Mouse (Mus musculus): ENCODE results near the gene Slc6a21. TPM values are rescaled to one million over a fixed set of nuclear protein-coding genes. Genes with fewer than 3 reads are reported as not detected.

Slc6a21 gene
- total RNA-seq (2015; ENCODE audit: low replicate concordance): not detected in 2 replicates
- not detected in 2 replicates for total RNA-seq (2017; ENCODE audit: low replicate concordance)

DNA sequence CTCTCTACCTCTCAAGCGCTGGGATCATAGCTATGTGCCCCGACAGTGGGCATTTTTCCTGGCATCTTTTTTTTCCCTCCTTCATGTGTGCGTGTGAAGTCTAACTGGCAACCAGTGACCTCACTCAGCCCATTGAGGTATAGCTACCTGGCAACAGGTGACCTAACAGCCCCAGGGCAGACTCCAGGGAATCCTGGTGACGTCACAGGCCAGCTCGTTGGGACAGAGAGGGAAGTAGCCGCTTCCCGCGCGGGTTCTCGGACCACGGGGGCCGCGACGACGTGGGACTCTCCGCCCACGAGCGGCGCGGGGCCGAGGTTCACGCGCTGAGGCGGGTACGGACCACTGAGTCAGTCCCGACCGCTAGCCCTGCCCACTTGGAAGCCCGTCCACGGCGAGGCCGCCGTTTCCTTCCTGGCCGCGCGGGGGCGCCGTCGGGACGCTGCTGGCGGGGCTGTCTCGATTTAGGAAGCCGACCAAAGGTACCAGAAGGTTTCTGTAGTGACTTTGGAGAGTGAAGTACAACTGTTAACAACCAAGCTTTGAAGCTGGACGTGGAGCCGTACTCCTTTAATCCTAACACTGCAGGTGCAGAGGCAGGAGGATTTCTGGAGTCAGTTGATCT lies at the start of gene Slc6a21:
Gene Slc6a21, plus strand, starts transcription at position 378 of the 625 bp plus-strand sequence.
- peak; percentile 48; the same call in 1 of the 2 replicates for ATAC-seq (replicated peaks; ENCODE audit: low FRiP score, poor library complexity, severe bottlenecking)

DNA sequence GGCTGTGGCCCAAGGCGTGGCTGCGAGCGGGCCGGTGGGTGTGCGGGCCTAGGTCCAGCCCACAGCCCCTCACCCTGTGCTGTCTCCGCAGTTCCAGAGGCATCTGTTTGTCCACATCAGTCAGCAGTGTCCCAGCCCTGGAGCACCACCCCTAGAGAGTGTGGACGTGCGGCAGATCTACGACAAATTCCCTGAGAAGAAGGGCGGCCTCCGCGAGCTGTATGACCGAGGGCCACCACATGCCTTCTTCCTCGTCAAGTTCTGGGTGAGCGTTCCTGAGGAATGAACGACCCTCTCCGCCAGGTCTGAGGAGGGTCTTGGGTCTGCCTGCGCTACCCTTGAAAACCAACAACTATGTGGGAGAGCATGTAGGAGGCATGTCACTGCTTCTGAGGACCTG lies 48.8 kb upstream of the Slc6a21 start:
- no peak for ATAC-seq (replicated peaks; ENCODE audit: low FRiP score, poor library complexity, severe bottlenecking)

DNA sequence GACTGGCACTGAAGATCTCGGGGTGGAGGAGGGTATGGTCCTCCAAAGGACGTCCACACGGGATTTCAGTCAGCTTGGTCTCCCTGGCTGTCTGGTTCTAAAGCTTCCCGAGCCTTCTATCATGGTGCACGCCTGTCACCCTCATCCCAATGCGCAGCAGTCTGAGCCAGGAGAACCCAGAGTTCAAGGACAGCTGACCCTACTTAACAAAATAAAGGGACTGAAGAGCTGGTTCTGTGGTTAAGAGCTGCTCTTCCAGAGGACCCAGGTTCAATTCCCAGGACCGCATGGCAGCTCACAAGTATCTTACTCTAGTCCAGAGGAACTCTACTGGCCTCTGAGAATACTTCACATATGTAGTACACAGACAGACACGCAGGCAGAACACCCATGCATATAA lies 48.3 kb upstream of the Slc6a21 start:
- ATAC-seq (replicated peaks; ENCODE audit: low FRiP score, poor library complexity, severe bottlenecking): no peak

DNA sequence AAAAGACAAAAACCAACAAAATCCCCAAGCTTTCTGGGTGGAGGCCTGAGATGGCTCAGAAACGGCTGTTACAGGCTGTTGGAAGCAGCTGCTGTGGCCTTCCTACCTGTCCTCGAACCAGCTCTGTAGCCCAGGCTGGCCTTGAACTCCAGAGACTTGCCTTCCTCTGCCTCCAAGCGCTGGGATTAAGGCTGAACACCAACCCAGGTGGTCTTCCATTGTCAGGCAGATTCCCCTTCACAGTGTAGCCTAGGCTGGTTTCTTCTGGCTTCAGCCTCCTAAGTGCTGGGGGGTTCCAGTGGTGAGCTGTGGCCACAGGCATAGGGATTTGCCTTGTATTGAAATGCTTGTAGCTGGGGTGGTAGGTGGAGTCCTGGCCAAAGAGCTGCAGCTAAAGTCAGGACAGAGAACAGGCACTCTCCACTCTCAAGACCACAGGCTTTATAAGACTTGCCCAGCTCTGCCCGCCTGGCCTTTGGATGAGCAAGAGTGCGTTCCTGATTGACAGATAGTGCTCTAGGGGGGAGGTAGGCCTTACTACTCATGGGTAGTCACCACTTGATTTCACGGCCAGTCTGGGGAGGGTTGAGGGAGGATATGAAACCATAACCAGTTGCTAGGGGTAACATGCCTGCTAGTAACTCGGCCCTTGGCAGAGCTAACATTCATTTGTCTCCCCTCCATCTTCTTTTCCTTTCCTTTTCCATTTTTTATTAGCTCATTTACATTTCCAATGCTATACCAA lies 47.7 kb upstream of the Slc6a21 start:
- ATAC-seq (replicated peaks; ENCODE audit: low FRiP score, poor library complexity, severe bottlenecking): no peak

DNA sequence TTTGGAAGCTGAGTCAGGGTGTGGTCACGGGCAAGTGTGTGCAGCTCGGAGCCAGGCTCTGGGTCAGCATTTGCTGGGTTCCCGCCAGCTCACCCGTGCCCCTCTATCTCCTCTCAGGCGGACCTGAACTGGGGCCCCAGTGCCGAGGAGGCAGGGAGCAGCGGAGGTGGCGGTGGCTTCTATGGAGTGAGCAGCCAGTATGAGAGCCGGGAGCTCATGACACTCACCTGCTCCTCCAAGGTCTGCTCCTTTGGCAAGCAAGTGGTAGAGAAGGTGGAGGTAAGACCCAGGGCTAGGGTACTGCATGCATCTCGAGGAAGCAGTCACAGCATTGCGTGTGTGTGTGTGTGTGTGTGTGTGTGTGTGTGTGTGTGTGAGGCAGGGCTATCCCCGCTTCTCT lies 46.1 kb upstream of the Slc6a21 start:
- ATAC-seq (replicated peaks; ENCODE audit: low FRiP score, poor library complexity, severe bottlenecking): no peak

DNA sequence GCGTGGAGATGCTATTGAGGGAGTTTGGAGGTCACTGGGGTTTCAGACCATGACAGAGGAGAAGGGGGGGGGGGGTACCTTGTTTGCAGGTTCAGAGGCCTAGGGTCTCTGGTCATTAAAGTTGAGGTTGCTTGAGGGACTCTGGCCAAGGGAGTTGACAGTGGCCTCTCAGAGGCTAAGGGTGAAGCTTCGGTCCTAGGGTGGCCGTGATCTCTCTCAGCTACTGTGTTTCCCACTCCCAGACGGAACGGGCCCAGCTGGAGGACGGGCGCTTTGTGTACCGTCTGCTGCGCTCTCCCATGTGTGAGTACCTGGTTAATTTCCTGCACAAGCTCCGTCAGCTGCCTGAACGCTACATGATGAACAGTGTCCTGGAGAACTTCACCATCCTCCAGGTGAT lies 45.4 kb upstream of the Slc6a21 start:
- ATAC-seq (replicated peaks; ENCODE audit: low FRiP score, poor library complexity, severe bottlenecking): no peak

DNA sequence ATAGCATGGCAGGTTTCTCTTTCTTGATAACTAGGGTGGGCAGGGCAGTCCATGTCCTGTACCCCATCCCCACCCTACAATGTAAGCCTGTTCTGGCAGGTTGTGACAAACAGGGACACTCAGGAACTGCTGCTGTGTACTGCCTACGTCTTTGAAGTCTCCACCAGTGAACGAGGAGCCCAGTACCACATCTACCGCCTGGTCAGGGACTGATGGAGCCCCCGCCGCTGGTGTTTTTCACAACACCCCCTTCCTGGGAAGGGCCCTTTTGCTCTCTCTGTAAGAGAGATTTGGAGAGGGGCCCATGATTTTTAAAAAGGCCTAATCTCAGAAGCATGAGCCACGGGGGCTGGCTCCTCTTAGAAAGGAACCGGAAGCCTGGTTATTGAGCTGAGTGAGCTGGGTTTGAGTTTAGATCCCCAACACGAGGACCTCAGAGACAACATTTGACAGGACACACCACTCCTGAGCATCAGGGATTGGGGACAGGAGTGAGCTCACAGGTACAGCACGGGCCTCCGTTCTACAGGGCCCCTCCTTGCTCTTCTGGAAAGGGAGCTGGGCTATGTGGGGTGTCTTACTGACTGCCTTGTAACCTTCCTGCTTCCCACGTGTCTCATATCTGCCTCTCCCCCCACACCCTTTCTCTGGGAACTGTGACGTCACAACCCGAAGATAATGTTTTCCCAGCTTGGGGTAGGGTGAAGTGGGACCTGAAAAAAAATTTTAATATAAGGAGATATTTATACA lies 44.4 kb upstream of the Slc6a21 start:
- no peak for ATAC-seq (replicated peaks; ENCODE audit: low FRiP score, poor library complexity, severe bottlenecking)

DNA sequence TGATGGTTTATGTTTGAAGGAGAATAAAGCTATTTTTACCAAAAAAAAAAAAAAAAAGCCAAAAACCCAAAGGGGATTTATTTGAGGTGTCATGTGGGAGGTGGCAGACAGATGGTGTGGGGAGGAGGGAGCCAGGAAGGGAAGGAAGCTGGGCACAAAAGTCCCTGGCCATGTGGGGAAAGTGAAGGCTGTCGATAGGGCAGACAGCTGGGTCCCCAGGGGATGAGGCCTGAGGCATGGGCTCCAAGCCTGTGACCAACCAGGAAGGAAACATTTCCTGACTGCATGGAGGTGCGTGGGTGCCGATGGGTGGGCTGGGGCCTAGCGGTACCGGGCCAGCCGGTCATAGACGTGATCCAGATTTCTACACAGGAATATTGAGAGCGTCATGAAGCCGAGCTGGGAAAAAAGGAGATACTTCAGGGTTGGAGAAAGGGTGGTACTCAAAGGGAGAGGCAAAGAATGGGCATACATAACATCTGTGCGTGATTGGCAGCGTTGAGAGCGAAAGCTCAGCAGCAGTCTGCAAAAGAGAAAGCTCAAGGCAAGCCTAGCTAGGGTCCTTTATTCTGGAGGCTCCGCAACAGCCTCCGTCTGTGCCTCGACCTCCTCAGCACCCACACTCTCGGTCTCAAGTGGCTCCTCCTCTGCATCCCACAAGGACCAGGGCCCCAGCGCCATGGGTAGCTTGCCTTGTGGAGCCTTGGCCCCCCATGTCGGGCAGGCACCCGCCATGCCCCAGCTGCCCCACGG lies 43.6 kb upstream of the Slc6a21 start:
- ATAC-seq (replicated peaks; ENCODE audit: low FRiP score, poor library complexity, severe bottlenecking): no peak

DNA sequence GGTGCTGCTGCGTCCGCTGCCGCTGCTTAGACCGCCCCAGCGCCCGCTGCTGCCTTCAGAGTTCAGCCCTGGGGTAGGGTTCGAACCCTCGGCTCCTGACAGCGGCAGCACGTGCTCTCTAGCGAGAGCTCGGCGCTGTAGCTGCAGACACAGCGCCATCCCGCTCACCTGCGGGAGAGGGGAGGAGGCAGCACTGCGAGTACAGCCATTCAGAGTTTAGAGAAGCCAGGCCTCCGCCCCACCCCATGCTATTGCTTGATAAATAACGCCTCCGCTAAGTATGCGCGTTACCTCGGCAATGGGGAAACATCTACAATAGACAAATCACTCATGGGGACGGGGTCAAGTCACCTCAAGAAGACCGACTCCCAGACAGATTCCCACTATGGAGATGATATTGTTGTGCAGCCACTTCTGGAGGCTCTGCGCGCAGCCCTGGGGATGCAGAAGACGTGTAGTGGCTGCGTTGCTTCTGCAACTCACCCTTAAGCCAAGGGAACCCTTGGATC lies 42.9 kb upstream of the Slc6a21 start:
- ATAC-seq (replicated peaks; ENCODE audit: low FRiP score, poor library complexity, severe bottlenecking): no peak

DNA sequence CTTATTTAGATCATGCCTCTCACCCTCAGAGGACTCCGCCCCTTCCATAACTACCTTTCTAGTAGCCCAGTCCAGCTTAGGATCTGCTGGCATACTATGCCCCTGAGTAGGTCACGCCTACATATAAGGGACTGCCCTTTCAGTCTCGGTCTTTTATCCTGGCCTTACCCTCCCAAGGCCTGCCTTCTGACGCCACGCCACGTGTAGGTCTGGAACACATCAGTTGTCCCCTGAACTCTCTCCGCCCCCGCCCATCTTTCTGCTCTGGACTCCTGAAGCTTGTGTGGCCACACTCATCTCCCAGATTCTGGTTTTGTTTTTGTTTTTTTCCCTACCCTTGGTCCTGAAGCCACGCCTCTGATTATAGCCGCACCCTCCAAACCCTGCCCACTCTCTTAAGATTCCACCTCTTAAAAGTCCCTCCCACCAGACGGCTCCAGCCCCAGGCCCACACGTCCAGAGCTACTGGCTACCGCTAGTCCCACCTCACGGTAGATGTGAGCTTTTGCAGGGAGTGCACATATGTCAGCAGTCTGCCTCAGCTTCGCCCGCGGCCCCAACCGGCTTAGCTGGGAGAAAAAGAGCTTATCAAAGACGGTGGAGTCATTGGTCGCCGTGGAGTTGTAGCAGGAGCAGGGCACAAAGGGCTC lies 42.3 kb upstream of the Slc6a21 start:
- no peak for ATAC-seq (replicated peaks; ENCODE audit: low FRiP score, poor library complexity, severe bottlenecking)

DNA sequence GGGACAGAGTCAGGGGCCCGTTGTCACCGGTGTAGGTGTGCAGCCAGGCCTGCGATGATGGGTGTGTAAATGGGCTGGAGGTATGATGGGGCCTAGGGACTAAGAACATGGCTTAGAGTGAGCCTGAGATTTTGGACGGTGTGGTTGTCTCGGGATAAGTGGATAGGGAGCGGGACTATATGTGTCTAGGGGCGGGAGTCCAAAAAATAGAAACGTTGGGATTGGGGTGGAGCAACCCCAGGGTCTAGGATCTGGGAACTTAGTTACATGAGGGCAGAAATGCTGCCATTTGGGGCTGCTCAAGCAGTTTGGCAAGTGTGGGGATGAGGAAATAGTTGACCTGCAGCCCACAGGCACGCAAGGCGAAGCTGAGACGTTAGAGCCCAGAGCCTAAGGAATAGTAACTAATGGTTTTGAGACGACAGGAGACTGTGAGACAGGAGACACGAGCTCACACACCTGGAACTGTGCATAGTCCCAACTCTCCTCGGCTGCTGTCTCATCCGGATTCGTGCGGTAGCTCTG lies 41.6 kb upstream of the Slc6a21 start:
- ATAC-seq (replicated peaks; ENCODE audit: low FRiP score, poor library complexity, severe bottlenecking): no peak

DNA sequence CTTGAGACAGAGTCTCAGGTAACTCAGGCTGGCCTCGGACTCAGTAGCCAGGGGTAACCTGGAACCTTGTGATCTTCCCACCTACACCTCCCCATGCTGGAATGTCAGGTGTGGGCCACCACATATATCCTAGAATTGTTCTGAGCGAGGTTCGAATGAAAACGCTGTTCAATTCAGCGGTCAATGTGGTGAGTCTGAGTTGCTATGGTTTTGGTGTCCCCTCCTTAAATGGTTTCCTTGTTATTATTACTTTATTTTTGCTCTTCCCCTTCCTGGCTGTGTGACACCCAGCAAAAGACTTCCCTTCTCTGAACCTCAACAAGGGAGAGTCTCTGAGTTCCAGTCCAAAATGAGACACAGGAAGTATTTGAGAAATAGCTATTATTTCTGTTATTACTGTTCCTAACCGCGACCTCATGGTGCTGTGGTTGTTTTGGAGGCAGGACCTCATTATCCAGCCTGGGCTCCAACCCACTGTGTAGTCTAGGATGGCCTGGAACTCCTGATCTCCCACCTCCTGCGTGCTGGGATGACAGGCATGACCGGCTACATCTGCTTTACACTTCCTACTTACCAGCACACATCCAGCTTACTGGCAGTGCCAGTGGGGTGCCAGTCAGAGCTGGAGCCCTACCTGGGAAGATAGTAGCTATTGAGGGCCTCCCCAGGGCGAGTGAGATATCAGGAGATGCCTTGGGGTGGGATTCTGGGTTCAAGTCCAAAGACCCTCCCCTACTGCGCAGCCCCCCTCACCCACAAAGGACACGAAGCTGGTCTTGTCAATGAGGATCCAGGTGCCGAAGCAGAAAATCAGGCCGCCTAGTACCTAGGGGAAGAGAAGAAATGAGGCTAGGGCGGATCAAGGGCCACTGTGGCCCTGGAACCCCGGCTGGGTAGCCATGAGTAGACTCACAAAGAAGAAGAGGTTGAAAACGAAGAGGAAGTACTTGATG lies 39.3 kb upstream of the Slc6a21 start:
- ATAC-seq (replicated peaks; ENCODE audit: low FRiP score, poor library complexity, severe bottlenecking): 0 out of 2 replicates have a peak, but pooled peaks have one; percentile 4

DNA sequence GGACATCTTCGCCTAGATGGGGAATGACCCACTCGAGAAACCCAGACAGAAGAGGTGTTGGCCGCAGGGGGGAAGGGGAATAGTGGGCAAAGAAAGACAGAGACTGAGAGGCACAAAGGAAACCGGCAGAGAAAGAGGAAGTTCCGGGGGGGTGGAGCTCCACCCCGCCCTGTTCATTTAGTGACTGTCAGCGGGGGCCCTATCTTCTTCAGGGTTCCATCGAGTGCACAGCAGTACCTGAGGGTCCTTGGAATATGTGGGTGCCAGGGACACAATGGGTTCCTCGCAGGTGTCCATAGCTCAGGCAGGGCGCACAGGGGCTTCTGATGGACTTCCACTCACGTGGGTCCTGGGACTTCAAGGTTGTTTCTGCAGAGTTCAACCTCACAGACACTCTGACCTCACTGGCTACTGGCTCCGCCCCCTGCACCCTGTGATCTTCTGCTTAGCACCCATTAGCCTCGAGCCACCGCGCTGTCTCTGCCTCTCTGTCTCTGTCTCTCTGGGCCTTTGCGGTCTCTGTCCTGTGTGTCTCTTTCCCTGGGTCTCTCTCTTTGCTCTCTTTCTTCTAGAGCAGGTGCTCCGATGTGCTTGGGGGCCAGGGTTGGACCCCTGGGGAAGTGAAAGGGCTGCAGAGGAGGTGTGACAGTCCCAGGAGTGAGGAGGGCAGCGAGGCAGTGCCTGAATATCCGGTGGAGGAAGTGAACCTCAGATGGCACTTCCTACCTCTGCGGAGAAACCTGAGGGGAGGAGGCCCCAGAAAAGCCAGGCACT lies 38.4 kb upstream of the Slc6a21 start, which contains the start of gene Cd37:
Gene Cd37, minus strand, starts transcription at position 393 of the 774 bp plus-strand sequence.
- ATAC-seq (replicated peaks; ENCODE audit: low FRiP score, poor library complexity, severe bottlenecking): peak; percentile 83

DNA sequence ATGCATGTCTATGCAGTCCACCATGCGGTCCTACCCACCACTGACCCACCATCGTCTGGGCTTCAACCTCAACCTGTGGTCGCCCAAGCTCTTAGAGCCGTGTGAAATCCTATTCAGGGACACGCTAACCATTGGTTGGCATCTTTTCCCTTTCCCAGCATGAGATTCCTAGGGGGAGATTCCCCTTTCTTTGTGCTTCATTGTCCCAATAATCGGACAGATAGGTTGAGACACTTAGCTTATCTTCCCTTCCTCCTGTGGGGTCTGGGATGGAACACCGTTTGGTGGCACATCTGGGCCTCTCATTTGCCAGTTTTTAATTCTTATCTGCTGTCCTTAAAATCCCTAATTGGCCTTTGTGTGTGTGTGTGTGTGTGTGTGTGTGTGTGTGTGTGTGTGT lies 37.2 kb upstream of the Slc6a21 start:
- ATAC-seq (replicated peaks; ENCODE audit: low FRiP score, poor library complexity, severe bottlenecking): no peak

DNA sequence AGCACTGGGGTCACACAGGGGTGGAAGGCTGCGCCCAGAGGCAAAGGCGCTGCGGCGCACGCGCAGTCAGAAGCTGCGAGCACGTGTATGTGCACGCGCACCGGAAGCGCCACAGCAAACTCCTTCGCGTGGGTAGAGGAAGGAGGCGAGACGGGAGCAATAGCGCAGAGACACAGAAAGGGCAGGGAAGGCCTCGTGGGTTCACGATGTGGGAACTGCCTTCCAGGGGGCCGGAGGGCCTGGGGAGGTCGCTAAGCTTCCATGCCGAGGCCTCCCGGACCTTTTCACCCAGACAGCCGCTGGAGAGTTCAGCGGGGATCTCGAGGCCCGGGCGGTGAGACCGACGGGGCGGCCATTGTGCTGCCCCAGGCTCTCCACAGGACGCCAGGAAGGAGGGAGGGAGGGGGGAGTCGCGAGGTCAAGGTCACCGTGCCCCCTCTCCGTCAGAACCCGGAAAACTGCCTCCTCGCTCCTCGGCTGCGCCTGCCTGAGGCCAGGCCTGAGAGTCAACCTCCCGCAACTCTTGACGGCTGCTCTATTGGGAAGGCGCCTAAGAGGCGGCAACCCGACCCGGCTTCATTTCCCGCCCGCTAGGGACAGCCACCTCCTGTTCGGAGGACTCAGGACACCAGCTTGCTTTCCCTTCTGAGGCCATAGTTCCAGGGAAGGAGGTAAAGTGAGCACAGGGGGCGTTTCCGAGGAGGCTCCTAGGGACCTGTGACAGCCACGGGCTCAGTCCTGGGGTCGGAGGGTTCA lies 36.5 kb upstream of the Slc6a21 start, which contains the start of gene Slc6a16:
Gene Slc6a16, plus strand, starts transcription at position 453 of the 756 bp plus-strand sequence.
- no peak for ATAC-seq (replicated peaks; ENCODE audit: low FRiP score, poor library complexity, severe bottlenecking)

DNA sequence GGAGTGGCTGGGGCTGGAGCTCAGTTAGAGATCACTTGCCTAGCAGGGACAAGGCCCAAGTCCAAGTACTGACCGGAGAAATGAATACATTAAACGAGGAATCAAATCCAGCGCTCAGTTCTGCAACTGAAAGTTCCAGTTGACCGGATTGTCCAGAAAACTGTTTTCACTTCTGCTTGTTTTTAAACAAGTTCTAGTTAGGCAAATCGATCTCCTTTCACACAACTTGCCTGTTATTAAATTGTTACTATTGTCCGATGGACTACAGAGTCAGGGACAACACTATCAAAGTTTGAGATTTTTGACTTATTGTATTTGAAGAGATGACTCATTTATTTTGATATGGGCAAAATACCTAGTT lies 35.9 kb upstream of the Slc6a21 start:
- ATAC-seq (replicated peaks; ENCODE audit: low FRiP score, poor library complexity, severe bottlenecking): no peak

All from erythroblast, adult 5-6 weeks (primary cell).